Mouse (Mus musculus): ENCODE data around the gene Col25a1. TPM values are rescaled to one million over a fixed set of nuclear protein-coding genes. Genes with fewer than 3 reads are reported as not detected.

The Col25a1 gene
- total RNA-seq, 2 experiments from 2014 or later, result 4.6 to 5.0 TPM

GRCm38 (mm10) chr3:130440689-130441088 lies 309.4 kb downstream of the Col25a1 start:
- DNase-seq (ENCODE audit: low spot score in 2 of 2), result no peak

- DNase-seq (ENCODE audit: low spot score in 2 of 2), result no peak
These were observed 312.7 kb downstream of the Col25a1 start for GRCm38 (mm10) chr3:130443842-130444627.

- no peak for DNase-seq (ENCODE audit: low spot score in 2 of 2)
These were observed 318.6 kb downstream of the Col25a1 start for GRCm38 (mm10) chr3:130449864-130450263.

- no peak for DNase-seq (ENCODE audit: low spot score in 2 of 2)
These were observed 334.1 kb downstream of the Col25a1 start for GRCm38 (mm10) chr3:130465371-130465770.

- no peak for DNase-seq (ENCODE audit: low spot score in 2 of 2)
These were observed 342.0 kb downstream of the Col25a1 start for GRCm38 (mm10) chr3:130473211-130473768.

- no peak for DNase-seq (ENCODE audit: low spot score in 2 of 2)
These were observed 342.7 kb downstream of the Col25a1 start for GRCm38 (mm10) chr3:130473970-130474369.

- DNase-seq (ENCODE audit: low spot score in 2 of 2), result no peak
These were observed 351.2 kb downstream of the Col25a1 start for GRCm38 (mm10) chr3:130482513-130482912.

- no peak for DNase-seq (ENCODE audit: low spot score in 2 of 2)
These were observed 357.5 kb downstream of the Col25a1 start for GRCm38 (mm10) chr3:130488839-130489238.

GRCm38 (mm10) chr3:130494192-130494591 lies 362.9 kb downstream of the Col25a1 start:
- no peak for DNase-seq (ENCODE audit: low spot score in 2 of 2)

GRCm38 (mm10) chr3:130494665-130495396 lies 363.5 kb downstream of the Col25a1 start:
- DNase-seq (ENCODE audit: low spot score in 2 of 2), result peak; percentile 48 to 77

- DNase-seq (ENCODE audit: low spot score in 2 of 2), result no peak
These were observed 365.7 kb downstream of the Col25a1 start for GRCm38 (mm10) chr3:130497036-130497435.

- DNase-seq (ENCODE audit: low spot score in 2 of 2), result no peak
These were observed 370.4 kb downstream of the Col25a1 start for GRCm38 (mm10) chr3:130501713-130502112.

GRCm38 (mm10) chr3:130508330-130508729 lies 377.0 kb downstream of the Col25a1 start:
- no peak for DNase-seq (ENCODE audit: low spot score in 2 of 2)

- no peak for DNase-seq (ENCODE audit: low spot score in 2 of 2)
These were observed 387.2 kb downstream of the Col25a1 start for GRCm38 (mm10) chr3:130518457-130518879.

GRCm38 (mm10) chr3:130521834-130522476 lies 390.7 kb downstream of the Col25a1 start:
- no peak for DNase-seq (ENCODE audit: low spot score in 2 of 2)

- no peak for DNase-seq (ENCODE audit: low spot score in 2 of 2)
These were observed 391.7 kb downstream of the Col25a1 start for GRCm38 (mm10) chr3:130523019-130523418.

GRCm38 (mm10) chr3:130524367-130525137 lies 393.3 kb downstream of the Col25a1 start:
- DNase-seq (ENCODE audit: low spot score in 2 of 2), result no peak

GRCm38 (mm10) chr3:130535021-130535420 lies 403.7 kb downstream of the Col25a1 start:
- DNase-seq (ENCODE audit: low spot score in 2 of 2), result no peak

GRCm38 (mm10) chr3:130541541-130541940 lies 410.2 kb downstream of the Col25a1 start:
- DNase-seq (ENCODE audit: low spot score in 2 of 2), result no peak

- DNase-seq (ENCODE audit: low spot score in 2 of 2), result no peak
These were observed 414.7 kb downstream of the Col25a1 start for GRCm38 (mm10) chr3:130545995-130546394.

- no peak for DNase-seq (ENCODE audit: low spot score in 2 of 2)
These were observed 417.8 kb downstream of the Col25a1 start for GRCm38 (mm10) chr3:130549066-130549465.
